Mouse (Mus musculus): Measurements from ENCODE around the gene Dhrs3.

DNA sequence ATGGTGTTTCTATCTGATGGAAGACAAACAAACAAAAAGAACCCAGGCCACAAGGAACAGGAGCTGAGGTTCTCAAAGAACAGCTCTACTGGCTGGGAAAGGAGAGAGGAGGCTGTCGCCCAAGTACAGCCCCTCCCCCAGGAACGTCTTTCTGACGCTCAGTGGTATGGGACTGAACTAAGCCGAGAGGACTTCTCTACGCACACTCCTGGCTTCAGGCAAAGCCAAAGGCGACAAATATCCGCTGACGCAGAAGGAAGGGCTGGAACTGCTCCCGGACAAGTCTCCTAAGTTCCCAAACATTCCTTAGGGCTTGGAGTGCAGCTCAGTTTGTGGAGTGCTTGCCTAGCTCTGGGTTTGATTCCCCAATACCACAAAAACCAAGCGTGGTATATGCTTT, 37.7 kb downstream of the Dhrs3 start:
- TF ChIP-seq CTCF (IDR thresholded peaks at IDR 0.05; ENCODE audit: borderline replicate concordance, control insufficient read depth, extremely low read depth, insufficient read depth, low read length, poor library complexity) (no peak), POLR2A (IDR thresholded peaks at IDR 0.05; ENCODE audit: control insufficient read depth, extremely low read depth, insufficient read depth, low read length, poor library complexity) (no peak)

Measured in thymus, adult 2 months (tissue).